Mouse (Mus musculus) T-cell, adult 2 months (primary cell): Measurements from ENCODE around the gene Il1f8.
"Not testable (repeated sequence)": the region's sequence is repeated elsewhere in the genome, so short reads cannot be mapped to it uniquely, and the experiment has no call there.

Experiments used
- DNase-seq: peaks from one replicate; pipeline ENCODE4 v3.0.0; 2022; ENCODE audit warnings: low spot score

Il1f8 gene

DNA sequence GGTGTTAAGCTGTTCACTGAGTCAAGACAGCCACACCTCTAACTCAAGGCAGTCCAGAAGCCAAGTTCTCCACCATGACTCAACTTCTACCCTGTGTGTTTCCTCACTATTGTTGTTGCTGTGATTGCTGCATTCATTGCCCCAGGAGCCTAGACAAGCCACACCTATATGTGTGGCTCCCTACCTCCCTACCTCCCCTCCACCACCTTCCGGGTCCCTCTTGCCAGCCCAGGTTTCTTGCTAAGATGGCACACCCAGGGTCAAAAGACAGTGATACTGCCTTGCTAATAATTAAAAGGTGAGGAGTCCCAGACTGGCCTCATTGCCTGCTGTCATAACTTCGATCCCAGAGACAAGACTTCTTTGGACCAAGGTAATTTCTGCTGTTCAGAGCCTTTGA lies at the start of gene Il1f8:
TSS of gene Il1f8 (plus strand) at position 301 of the 400 bp plus-strand sequence.
- DNase-seq = no peak

DNA sequence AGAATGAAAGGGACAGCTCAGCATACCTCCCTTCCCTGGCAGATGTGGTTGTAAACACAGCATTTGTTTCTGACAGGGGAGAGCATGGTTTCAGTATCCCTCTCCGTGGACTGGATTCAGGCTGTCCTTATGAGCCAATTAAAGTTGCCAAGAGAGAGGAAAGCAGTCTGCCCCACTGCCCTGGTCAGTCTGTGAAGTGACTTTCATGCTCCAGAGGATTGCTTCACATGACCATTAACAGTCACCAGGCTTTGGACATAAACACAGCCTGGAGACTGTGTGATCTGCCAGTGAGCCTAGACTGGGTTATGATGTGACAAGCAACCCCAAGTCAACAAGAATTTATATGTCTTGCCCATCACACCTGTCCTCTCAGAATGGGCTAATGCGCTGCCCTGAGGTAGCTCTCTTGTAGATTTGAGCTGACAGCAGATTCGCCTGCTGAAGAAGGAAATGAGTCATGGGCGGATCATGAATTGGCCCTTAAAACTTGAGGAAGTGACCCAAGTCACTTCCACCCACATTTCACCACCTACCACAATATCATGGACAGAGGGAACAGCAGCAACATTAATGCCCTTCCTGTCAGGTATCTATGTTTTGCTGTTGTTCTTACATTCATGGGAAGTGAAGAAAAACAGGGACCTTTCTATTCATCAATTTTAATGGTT lies 49.2 kb upstream of the Il1f8 start:
- DNase-seq = no peak

DNA sequence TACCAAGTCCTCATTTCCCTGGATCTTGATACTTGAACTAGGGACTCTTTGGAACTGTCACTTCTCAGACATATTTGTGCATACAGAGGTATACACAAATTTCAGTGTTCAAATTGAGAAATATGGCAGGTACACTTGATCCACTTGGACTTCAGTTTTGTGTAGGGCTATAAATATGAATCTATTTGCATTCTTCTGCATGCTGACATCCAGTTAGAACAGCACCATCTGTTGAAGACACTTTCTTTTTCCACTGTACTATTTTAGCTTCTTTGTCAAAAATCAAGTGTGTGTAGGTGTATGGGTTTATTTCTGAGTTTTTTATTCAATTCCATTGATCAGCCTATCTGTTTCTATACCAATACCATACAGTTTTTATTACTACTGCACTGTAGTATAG lies 43.9 kb upstream of the Il1f8 start:
- no peak for DNase-seq

DNA sequence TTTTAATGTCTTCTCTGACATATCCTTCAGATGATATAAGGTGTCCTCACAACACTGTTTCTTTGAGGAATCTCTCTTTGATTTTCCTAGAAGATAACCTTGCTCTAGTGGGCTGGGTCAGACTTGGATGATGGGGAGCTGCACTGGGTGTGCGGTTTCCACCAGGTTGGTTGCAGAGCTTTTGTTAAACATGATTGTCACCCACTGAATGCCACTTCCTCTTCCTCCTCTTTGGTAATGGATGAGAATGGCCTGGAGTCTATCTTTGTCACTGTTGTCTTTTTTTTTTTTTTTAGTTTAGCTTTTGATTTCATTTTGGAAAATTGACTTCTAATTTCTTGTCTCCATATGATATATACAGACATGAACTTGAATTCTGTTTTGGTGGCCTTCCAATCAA lies 18.6 kb upstream of the Il1f8 start:
- DNase-seq = no peak

DNA sequence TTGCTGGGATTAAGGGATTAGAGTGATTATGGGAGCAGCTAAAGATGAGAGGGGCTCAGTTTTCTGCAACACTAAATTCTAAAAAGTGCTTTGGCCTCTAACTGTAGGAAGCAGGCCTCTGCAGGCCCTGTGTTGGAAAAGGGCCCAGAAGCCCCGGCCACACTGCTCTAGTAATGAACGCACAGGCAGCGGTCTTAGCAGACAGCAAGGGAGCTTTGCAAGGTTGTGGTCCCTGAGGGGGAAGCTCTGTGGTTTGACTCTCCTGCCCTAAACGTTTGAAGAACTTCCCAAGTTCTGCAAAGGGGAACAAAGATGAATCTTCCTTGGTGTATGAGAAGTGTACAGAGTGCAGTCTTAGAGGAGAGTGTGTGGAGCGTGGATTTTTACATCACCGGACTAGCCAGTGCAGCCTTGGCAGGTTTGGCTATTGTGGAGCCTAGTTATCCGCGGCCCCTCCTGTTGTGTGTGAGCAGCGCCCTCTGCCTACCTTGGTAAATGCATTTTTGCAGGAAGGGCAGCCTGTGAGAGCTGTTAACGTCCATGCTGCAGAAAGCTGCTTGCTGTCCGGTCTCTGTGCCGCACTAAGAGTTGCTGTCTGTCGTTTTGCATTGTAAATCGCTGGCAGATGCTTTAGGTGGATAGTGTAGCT lies 28.8 kb downstream of the Il1f8 start:
- not testable (repeated sequence) for DNase-seq

DNA sequence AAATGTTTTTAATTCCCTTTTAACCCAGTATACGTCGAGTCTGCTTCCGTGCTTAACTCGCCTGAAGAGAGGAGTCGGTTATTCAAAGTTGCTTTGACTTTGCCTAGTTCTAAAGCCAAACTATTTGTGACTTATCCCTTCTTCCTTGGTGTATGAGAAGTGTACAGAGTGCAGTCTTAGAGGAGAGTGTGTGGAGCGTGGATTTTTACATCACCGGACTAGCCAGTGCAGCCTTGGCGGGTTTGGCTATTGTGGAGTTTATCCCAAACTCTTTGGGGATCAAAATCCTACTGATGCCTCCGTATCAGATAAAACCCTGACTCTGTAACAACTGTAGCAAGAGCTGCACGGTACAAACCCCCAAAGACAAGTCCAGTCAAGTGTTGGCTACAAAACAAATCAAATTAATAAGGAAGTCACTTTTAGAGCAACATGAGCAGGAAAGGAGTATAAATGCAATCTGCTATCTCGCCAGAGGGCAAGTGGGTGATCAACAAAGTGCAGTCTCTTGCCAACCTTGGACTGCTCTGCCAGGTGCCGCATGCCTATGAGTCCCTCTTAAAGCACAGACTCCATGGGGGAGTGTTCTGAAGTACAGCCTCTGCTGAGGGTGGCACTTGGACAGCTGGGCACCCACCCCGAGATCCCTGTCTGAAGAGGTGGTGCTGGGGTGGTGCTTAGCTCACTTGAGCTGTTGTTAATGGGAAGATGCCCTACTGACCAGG lies 29.6 kb downstream of the Il1f8 start:
- DNase-seq = not testable (repeated sequence)

DNA sequence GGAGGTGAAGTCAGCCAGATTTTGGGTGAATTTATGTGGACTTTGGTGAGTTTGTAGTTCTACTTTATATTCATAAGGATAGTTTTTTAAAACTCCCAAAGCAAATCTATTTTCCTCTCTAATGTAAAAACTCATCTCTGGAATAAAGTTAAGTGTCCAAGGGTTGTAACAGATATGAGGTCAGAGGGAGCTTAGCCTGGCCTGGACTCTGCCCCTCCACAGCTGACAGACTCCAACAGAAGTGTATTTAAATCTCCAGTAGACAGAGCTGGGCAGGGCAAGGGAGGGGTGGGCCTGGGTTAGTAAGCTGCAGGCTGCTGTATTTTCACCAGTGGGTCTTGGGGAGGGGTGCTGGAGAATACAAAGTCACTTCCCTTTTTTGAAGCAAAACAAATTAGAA lies 31.1 kb downstream of the Il1f8 start:
- not testable (repeated sequence) for DNase-seq

DNA sequence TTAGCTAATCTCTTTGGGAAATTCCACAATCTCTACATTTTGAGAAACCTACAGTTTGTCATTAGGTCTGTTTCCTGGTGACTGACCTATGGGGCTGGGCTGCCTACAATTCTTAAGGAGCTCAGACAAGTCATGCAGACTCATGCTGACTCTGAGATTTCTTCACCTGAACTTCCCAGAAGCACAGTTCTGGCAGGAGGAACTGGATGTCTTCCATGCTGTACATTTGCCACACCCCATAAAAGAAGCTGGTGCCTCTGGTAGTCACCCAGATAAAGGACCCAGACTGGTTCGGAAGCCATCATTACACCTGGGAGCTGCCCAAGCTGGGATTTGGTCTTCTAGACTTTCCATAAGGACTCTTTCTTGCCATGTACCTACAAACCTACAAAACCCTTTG lies 33.2 kb downstream of the Il1f8 start, which contains the start of gene Il1f9:
TSS of gene Il1f9 (plus strand) at position 301 of the 400 bp plus-strand sequence.
- DNase-seq = no peak

DNA sequence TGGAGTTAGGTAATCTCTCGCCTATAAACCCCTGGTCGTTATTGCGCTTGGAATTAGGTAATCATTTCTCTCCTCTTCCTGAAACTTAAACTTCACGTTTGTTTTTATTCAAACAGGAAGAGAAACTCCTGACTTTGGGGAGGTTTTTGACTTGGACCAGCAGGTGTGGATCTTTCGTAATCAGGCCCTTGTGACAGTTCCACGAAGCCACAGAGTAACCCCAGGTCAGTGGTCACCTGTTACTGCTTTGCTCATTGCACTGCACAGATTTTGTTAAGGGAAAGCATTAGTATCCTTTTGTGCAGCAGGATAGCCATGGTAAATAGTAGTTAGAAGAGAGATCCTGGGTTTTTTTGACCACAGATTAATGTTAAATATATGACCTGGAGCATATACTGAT lies 34.6 kb downstream of the Il1f8 start:
- DNase-seq = no peak

DNA sequence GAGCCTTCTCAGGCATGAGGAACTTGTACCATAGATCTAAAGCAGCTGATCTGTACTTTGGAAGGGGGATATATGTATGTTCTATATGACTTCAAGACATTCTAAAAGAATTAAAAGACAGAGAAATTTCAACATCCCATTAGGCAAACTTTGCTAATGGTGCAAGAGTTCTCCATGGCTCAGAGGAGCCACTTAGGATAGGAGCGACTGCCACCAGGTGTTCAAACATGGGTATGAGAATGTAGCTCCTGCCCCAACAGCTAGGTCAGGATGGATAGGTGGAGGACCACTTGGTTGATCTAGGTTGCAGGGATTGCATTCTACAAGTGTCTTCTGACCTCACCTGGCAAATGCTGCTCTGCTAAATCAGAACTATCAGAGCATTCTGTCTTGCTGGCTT lies 35.2 kb downstream of the Il1f8 start:
- DNase-seq = no peak
